Mouse (Mus musculus): Measurements from ENCODE around the gene Tfap2e. TPM values are rescaled to one million over a fixed set of nuclear protein-coding genes. Genes with fewer than 3 reads are reported as not detected.

Gene Tfap2e
- total RNA-seq, 2 experiments from 2014 or later, result not detected

DNA sequence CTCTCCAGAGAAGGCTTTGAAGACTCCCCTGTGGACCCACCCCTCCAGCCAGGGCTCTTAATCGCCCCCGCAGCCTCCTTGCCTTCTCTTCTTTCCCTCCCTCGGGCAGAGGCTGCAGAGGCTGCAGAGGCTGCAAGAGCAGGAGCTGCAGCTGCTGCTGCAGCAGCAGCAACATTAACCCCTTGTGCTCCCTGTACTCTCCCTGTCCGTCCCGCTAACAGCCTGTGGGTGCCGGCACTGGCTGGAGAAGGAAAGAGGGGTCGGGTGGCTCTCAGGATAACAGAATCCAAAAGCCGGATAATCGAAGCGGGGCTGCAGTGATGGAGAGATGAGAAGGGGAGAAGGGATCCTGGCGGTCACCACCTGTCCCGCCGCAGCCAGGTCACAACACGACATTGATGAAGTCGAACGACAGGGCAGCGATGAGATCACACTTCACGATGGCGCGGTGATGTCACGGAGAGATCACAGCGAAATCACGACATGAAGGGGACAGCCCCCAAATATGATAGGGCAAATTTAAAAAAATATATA, 16.6 kb upstream of the Tfap2e start:
- intact Hi-C loops (cut with DNase I), result no loop called here
- peak in 1 of 2 experiments; percentile 54 for DNase-seq (ENCODE audit: extremely low spot score in 1 of 2, low spot score in 2 of 2)

DNA sequence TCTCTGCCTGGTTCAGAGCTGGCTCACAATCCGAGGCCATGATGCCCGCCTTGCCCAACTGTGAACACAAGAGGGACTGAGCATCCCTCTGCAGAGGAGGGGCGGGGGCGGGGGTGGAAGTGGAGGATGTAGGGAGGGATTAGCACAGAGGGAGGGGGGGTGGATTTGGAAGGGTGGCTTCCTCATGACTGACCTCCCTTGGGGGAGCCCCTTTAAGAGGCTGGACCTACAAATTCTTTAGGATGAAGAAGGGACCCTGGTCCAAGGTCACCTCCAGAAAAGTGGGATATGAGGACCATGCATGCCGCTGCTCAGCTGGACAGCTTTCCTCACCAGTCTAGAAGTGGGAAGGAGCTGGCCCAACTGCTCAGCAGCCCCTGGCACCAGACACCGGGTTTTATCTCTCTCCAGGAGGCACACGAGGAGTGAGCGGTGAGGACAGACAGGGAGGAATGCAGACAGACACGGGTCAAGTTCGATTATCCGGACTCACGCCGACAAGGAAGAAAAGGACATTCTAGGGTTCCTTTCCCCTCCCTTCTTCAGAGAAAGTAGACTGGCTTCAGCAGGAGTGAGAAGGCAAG, 16.1 kb upstream of the Tfap2e start:
- intact Hi-C loops (cut with DNase I), result no loop called here
- peak in 1 of 2 experiments; percentile 58 for DNase-seq (ENCODE audit: extremely low spot score in 1 of 2, low spot score in 2 of 2)

DNA sequence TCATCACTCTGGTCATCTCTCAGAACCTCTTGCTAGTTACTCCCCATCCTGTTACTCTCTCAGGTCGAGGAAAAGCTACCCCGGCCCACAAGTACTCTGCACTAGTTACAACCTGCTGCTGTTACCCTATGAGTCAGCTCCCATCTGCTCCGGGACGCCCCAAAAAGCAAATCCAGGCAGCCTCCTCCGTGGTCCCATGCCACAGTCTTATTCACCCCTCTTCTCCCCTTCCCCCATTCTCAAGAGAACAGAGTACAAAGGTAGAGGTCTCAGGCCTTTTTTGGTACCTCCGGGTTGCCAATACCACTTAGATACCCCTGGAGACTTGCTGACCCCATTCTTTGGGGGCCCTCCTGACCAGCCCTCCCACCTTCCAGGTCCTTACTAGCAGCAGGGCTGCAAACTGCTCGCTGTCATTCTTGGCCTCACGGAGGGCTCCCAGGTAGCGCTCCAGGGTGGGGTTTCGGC, 15.6 kb upstream of the Tfap2e start:
- intact Hi-C loops (cut with DNase I), result no loop called here
- no peak for DNase-seq (ENCODE audit: extremely low spot score in 1 of 2, low spot score in 2 of 2)

DNA sequence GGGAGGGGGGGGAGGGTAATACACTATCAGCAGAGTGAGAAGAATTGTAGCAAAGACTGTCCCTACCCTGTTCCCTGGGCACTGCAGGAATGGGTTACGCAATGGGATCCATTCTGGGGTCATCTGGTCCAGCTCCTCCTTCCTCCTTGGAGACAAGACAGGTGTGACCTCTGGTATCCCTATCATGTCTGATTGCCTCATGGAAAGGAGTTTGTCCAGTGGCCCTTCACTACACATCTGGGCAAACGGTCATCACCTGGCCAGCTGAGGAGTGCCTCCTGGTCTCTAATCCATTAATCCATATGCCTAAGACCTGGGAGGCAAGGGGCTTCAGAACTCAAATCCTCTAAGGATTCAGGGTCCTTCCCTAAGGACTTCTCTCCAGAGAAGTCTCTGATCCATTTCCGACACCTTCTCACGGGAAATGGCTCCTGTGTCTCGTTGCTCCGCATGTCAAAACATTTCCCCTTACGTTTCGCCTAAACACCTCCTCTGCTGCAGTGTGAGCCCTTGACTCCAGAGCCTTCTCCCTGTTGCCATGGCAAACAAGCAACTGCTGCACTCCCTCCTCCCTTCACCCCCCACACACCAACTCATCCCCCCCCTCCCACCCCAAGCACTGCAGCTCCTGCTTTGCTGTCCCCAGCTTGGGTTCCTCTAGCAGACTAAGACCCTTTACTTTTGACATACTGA, 15.0 kb upstream of the Tfap2e start:
- intact Hi-C loops (cut with DNase I), result no loop called here
- no peak for DNase-seq (ENCODE audit: extremely low spot score in 1 of 2, low spot score in 2 of 2)

DNA sequence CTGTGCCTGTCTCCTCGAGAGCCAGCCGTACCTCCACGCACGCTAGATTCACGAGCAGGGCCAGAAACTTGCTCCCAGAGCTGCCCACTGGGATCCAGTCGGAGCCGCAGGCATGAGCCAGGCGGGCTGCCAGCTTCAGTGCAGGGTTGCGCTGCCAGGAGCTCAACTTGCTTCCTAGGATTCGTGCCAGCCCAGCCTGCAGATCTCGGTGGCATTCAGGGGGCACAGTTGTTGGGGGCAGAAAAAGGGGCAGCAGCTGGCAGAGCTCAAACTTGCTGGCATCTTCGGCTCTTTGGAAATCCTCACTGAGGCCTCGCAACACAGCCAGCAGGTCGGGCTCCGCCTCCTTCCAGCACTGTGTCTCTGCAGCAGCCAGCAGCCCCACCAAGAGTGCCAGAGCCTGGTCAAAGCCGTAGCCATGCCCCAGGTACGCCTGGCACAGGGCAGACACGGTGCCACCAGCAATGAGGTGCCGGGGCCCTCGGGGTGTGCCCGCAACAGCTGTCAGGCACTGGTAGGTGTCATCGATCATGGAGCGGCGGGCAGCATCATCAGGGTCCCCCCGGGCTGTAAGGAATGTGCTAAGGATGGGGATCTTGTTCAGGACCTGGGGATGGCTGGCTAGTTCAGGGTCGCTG, 14.1 kb upstream of the Tfap2e start:
- peak; percentile 78 to 79 for DNase-seq (ENCODE audit: extremely low spot score in 1 of 2, low spot score in 2 of 2)
- intact Hi-C loops (cut with DNase I), result no loop called here

DNA sequence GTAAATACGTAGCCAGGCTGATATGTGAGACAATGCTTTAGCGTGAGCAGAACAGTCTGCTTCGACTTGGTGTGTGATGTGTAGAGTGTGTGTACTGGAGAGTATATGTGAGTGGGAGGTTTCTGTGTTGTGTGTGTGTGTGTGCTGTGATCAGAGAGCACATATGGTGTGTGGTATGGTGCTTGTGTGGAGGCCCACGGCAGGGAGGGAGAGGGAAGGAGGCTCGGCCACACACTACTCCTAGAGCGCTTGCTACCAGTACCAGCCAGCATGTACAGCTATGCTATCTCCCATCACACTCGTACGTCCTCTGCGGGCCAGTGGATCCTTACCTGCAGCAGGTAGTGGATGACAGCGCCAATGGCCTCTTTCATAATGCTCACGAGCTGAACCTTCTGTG, 13.5 kb upstream of the Tfap2e start:
- intact Hi-C loops (cut with DNase I), result loop anchor here (2.0 kb wide), 1 partner anchor 91 kb away; no protein-coding TSS in a partner anchor
- DNase-seq (ENCODE audit: extremely low spot score in 1 of 2, low spot score in 2 of 2), result peak in 1 of 2 experiments; percentile 33

DNA sequence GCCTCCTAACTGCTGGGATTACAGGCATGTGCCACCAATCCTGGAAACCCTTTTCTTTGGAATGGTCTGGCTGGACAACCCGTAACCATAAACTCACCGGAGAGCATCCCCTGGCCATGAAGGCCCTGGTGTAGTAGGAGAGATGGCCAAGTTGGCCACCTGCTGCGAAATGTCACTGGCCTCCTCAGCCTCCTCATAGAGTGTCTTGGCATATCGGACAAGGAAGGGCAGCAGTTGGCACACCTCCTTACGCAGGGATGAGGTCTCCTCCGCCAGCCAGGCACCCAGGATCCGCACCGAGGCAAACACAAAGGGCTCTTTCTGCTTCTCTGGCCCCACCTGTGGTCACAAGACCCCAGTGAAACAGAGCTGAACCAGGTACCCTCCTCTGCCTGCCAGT, 12.3 kb upstream of the Tfap2e start:
- DNase-seq (ENCODE audit: extremely low spot score in 1 of 2, low spot score in 2 of 2), result no peak
- intact Hi-C loops (cut with DNase I), result loop anchor here (2.0 kb wide), 1 partner anchor 92 kb away; no protein-coding TSS in a partner anchor

DNA sequence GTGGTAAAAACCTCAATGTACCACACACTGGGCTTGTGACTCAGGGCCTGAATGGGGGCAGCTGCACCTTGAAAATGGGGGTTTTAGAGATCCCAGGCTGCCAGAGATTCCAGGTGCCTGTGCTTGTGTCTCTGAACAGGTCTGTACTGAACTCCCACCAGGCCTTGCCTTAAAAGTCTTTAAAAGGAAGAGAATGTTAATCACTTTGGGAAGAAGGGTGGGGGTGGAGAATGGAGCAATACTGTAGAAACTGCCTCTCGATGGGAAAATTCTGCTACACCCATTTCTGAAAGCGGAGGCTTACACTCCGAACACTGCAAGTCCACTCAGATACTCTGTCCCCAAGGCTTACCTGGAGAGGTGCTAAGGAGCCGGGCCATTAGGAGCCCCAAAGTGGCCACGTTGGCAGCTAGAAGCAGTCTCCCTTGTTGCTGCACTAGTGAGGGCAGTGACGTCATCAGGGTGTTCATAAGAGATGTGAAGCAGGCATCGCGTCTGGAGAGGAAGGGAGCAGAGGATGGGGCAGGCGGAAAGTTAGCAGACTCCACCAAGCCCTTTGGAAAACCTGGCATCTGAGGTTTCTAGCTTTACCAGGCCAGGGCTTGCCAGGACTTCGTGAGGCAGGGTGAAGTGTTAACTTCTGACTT, 10.3 kb upstream of the Tfap2e start:
- intact Hi-C loops (cut with DNase I), result no loop called here

DNA sequence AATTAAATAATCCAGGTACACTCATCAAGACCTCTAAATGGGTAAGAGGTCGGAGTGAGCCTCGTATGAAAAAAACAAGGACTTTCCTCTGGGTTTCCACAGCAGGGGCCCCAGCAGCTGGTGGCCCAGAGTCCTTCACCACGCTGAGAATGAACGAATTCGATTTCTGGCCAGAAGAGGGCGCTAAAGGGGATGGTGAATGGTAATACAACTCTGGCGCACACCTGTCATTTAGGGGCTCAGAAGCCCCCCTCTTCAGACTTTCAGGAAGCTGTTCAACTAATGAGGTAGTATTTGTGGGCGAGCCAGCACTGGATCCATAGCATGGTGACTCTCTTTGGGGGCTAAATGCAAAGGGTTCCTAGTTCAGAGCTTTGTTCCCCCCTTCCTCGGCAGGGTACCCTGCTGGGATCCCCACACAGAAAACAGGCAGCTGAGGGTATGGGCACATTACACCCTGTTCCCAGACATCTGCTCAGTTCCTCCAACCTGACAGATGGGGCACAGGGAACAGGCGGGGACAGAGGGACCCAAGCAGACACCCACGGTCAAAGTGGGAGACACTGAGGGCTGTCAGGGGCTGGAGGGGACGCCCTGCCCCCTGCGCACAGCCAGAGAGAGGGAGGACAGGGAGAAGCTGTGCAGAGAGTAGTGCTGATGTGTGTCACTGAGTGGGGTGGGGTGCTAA, 9.6 kb upstream of the Tfap2e start:
- intact Hi-C loops (cut with DNase I), result no loop called here

More for the DNA sequence above, 10.3 kb upstream of the Tfap2e start:
- no peak for DNase-seq (ENCODE audit: extremely low spot score in 1 of 2, low spot score in 2 of 2)

DNA sequence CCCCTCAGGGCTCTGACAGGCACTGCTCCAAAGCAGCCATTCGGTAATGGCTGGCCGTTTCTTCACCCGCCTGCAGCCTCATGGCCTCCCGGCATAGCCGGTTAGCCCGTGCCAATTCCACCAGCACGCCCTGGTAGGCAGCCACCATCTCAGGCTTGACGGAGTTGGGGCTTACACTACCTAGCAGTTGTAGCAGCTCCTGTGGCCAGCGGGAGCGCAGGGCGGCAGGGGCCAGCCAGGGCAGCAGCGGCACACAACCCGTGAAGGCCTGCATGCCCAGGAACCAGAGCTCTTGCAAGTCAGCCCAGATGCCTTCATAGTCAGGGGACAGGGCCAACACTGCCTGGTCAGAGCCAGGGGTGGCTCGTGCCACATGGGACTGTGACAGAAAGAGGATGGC, 8.8 kb upstream of the Tfap2e start:
- DNase-seq (ENCODE audit: extremely low spot score in 1 of 2, low spot score in 2 of 2), result no peak

More for the DNA sequence above, 9.6 kb upstream of the Tfap2e start:
- peak in 1 of 2 experiments; percentile 63 for DNase-seq (ENCODE audit: extremely low spot score in 1 of 2, low spot score in 2 of 2)

DNA sequence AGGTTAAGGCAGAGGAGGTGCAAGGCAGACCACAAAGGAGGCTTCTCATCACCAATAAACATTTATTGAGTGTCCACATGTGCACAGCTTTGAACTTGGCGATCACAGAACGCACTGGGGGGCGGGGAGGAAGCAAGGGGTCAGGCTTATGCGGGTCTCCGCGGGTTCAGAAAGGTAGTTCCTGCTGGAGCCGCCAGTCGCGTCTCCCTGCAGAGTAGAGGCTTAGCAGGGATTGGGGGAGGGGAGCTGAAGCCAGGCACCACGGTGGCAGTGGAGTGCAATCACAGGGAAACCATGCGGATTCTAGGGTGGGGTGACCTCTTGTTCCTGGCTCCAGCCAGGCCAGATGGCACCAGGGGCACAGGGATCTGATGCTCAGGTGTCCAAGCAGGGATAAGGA, 7.7 kb upstream of the Tfap2e start:
- peak in 1 of 2 experiments; percentile 45 for DNase-seq (ENCODE audit: extremely low spot score in 1 of 2, low spot score in 2 of 2)
- intact Hi-C loops (cut with DNase I), result loop anchor here (2.0 kb wide), 1 partner anchor 187 kb away; the partner anchor contains the start of gene Clspn

More for the DNA sequence above, 8.8 kb upstream of the Tfap2e start:
- intact Hi-C loops (cut with DNase I), result no loop called here

DNA sequence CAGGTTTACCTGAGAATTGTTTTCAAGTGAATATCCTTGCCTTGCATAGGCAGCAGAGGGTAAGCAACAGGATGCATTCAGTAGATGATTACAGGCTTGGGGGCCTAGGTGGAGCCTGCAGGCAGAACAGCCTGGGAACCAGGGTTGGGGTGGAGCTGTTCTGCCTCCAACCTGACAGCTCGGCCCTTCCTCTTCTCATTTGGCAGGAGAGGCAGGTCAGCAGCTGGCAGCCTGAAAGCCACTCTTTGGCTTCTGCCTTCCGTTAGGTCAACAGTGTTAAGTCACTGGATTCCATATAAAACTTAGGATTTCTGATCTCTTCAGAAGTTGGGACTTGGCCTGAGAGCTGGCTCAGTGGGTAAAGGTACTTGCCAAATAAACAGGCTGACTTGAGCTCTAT, 6.9 kb upstream of the Tfap2e start:
- intact Hi-C loops (cut with DNase I), result loop anchor here (2.0 kb wide), 1 partner anchor 186 kb away; the partner anchor contains the start of gene Clspn

DNA sequence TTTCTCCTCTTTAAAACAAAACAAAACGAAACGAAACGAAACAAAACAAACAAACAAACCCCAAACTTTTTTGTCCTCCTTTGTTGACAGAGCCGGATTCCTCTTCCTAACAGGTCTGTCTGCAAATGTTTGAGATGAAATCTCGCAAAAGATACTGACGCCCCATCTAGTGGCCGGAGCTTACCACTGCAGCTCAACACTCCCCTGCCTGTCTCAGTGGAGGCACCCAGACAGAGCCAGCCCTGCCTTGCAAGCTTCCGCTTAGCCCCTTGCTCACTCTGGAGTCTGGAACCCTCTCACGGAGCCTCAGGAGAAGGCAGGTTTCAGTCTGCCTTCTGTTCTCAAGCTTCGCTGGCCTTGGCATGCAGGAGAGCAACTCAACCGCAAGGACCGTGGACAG, 5.4 kb upstream of the Tfap2e start:
- intact Hi-C loops (cut with DNase I), result loop anchor here (1.0 kb wide), 1 partner anchor 141 kb away; no protein-coding TSS in a partner anchor
- DNase-seq (ENCODE audit: extremely low spot score in 1 of 2, low spot score in 2 of 2), result peak; percentile 80 to 82

More for the DNA sequence above, 6.9 kb upstream of the Tfap2e start:
- DNase-seq (ENCODE audit: extremely low spot score in 1 of 2, low spot score in 2 of 2), result no peak

DNA sequence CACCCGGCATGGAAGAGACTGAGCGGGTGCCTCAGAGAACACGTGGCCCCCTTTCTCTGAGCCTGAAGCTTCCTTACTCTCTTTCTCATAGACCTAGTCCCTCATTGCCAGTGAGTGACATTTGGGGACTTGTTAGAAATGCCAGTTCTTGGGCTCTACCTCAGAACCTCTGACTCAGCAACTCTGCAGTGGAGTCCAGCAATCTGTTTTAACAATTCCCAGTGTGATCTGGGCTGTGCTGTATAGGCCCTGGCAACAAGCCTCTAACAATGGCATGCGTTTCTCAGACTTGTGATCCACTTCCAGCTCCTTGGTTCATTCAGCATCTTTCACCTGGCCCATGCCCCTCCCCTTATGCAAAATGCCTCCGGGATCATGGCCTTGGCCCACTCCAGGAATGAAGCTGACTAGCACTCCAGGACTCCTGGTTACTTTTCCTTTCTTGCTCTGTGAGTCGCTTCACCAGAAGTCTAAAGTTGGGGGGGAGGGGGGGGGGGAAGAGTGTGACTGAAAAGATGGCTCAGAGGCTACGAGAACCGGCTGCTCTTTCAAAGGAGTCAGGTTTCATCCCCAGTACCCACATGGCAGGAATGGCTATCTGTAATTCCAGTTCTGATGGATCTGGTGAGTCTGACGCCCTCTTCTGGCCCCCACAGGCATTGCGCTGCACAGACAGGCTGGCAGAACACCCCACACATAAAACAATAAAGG, 4.1 kb upstream of the Tfap2e start:
- DNase-seq (ENCODE audit: extremely low spot score in 1 of 2, low spot score in 2 of 2), result no peak
- intact Hi-C loops (cut with DNase I), result no loop called here

DNA sequence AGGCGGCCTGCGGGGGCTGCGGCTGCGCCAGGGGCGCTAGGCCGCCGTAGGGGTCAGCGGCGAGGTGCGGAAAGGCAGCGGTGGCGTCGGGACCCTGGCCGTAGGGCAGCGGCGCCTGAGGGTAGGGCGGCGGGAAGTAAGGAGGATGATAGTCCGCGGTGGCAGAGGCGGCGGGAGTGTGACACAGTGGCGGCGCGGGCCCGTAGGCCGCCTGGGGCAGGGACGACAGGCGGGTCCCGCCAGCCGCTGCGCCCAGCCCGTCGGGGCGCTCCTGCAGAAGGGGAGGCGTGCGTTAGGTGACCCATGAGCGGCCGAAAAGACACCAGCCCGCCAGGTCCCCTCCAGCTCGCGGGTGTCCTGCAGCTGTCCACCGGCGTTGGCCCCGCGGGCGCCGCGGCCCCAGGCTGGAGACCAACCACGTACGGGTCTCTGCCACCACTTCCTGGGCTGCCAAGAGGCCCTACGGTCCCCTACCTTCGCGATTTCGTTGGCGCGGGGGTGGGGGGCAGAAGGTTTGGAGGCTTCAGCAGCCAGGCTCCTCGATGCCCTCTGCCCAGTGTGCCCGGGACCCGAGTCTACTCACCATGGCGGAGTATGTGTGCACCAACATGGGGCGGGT, 549 bp downstream of the Tfap2e start:
- intact Hi-C loops (cut with DNase I), result no loop called here
- DNase-seq (ENCODE audit: extremely low spot score in 1 of 2, low spot score in 2 of 2), result no peak

DNA sequence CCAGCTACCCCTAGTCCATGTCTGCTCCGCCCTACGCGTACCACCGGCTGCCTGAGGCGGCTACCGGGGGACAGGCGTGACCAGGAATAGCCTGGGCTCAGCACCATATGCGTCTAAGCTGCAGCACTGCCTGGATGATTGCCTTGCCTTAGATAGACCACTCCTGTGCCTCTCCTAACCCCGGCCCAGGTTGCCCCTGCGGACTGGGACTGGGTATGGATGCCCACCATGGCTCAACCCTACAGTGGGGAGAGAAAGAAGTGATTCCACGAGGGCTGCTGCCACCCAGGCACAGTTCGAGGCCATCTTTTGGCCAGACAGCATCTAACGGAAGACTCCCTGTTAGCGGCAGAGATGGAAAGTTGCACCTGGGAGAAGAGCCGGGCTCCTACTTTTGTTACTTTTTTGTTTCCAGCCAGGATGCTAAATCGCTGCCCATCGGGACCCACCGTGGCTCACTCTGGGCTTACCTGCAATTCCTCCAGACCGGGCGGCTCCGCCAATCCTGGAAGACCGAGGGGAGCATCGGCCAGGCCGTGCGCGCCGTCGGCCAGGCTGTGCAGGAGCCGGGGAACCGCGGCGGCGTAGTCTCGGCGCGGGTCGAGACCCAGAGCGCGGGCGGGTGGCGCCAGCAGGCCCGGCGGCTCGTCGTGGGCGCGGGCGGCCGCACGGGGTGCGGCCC, 1.2 kb downstream of the Tfap2e start:
- DNase-seq (ENCODE audit: extremely low spot score in 1 of 2, low spot score in 2 of 2), result no peak
- intact Hi-C loops (cut with DNase I), result no loop called here
